Mouse (Mus musculus): ENCODE results near the gene Runx1. TPM values are rescaled to one million over a fixed set of nuclear protein-coding genes. Genes with fewer than 3 reads are reported as not detected.

Runx1 gene
- polyA plus RNA-seq, 1 experiment from 2014 or later = 0.59 TPM

GRCm38 (mm10) chr16:92739071-92739793 is 86.7 kb downstream of the Runx1 start:
- no peak overlapping the region for H3K9ac ChIP-seq (ENCODE audit: low read depth, low read length)
- no peak overlapping the region for H3K27ac ChIP-seq (ENCODE audit: low read length)
- H3K36me3 ChIP-seq (ENCODE audit: control insufficient read depth, insufficient read depth, low read length) = no peaks in the 10 kb centered on the region
- 83% methylated on average over 7 of the region's 7 CpGs for WGBS
- no peaks in the 10 kb centered on the region for H3K9me3 ChIP-seq (replicated peaks; ENCODE audit: control insufficient read depth, low read length, poor library complexity, severe bottlenecking)
- no peak for ATAC-seq
- H3K4me2 ChIP-seq (ENCODE audit: low read length) = no peak overlapping the region
- no peaks in the 10 kb centered on the region for H3K27me3 ChIP-seq (ENCODE audit: control insufficient read depth, insufficient read depth, low read depth, low read length)
- H3K4me1 ChIP-seq (ENCODE audit: control insufficient read depth, insufficient read depth, low read length) = no peaks in the 10 kb centered on the region
- no peak overlapping the region for H3K4me3 ChIP-seq (ENCODE audit: low read depth, low read length)

GRCm38 (mm10) chr16:92738476-92739010 is 87.4 kb downstream of the Runx1 start:
- no peak for ATAC-seq
- Histone ChIP-seq H3K36me3 (ENCODE audit: control insufficient read depth, insufficient read depth, low read length) (no peaks in the 10 kb centered on the region), H3K4me1 (ENCODE audit: control insufficient read depth, insufficient read depth, low read length) (no peaks in the 10 kb centered on the region), H3K9me3 (replicated peaks; ENCODE audit: control insufficient read depth, low read length, poor library complexity, severe bottlenecking) (no peaks in the 10 kb centered on the region), H3K27me3 (ENCODE audit: control insufficient read depth, insufficient read depth, low read depth, low read length) (no peaks in the 10 kb centered on the region), H3K9ac (ENCODE audit: low read depth, low read length) (no peak overlapping the region), H3K4me3 (ENCODE audit: low read depth, low read length) (no peak overlapping the region), H3K27ac (ENCODE audit: low read length) (no peak overlapping the region), H3K4me2 (ENCODE audit: low read length) (no peak overlapping the region)
- 81% methylated on average over 11 of the region's 11 CpGs for WGBS

- WGBS = 93% methylated on average over 9 of the region's 9 CpGs
Observed at GRCm38 (mm10) chr16:92726870-92727269, 99.1 kb downstream of the Runx1 start.

DNA sequence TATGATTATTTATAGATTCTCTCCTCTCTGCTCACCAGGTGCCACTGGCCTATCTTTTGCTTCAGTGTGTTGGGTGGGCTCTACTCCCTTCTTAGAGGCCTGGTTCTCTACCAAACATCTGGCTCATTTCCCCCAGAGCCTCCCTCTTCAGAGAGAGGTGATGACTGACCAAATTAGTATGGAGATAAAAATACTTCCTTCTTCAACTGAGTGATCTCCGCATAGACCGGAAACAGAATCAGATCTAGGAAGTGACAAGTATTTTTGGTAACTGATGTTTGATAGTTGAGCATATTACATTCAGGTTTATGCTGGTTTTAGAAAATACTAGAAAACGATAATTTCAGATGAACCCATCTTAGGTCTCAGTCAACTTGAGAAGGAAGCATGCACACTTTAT is 101.4 kb downstream of the Runx1 start:
- no peaks in the 10 kb centered on the region for H3K36me3 ChIP-seq (ENCODE audit: control insufficient read depth, insufficient read depth, low read length)
- H3K4me1 ChIP-seq (ENCODE audit: control insufficient read depth, insufficient read depth, low read length) = peaks cover 3% of the 10 kb centered on the region; the same call in 1 of the 2 replicates
- WGBS = 95% methylated on average over 3 of the region's 3 CpGs
- no peak for ATAC-seq
- no peak overlapping the region for H3K27ac ChIP-seq (ENCODE audit: low read length)
- H3K27me3 ChIP-seq (ENCODE audit: control insufficient read depth, insufficient read depth, low read depth, low read length) = no peaks in the 10 kb centered on the region
- H3K9ac ChIP-seq (ENCODE audit: low read depth, low read length) = no peak overlapping the region
- H3K4me3 ChIP-seq (ENCODE audit: low read depth, low read length) = no peak overlapping the region
- H3K9me3 ChIP-seq (replicated peaks; ENCODE audit: control insufficient read depth, low read length, poor library complexity, severe bottlenecking) = no peaks in the 10 kb centered on the region
- H3K4me2 ChIP-seq (ENCODE audit: low read length) = no peak overlapping the region

More at GRCm38 (mm10) chr16:92726870-92727269, 99.1 kb downstream of the Runx1 start:
- Histone ChIP-seq H3K4me3 (ENCODE audit: low read depth, low read length) (no peak overlapping the region), H3K4me2 (ENCODE audit: low read length) (no peak overlapping the region), H3K27me3 (ENCODE audit: control insufficient read depth, insufficient read depth, low read depth, low read length) (no peaks in the 10 kb centered on the region), H3K9ac (ENCODE audit: low read depth, low read length) (no peak overlapping the region), H3K9me3 (replicated peaks; ENCODE audit: control insufficient read depth, low read length, poor library complexity, severe bottlenecking) (no peaks in the 10 kb centered on the region), H3K27ac (ENCODE audit: low read length) (no peak overlapping the region), H3K4me1 (ENCODE audit: control insufficient read depth, insufficient read depth, low read length) (no peaks in the 10 kb centered on the region; the same call in 1 of the 2 replicates), H3K36me3 (ENCODE audit: control insufficient read depth, insufficient read depth, low read length) (no peaks in the 10 kb centered on the region)
- no peak for ATAC-seq

DNA sequence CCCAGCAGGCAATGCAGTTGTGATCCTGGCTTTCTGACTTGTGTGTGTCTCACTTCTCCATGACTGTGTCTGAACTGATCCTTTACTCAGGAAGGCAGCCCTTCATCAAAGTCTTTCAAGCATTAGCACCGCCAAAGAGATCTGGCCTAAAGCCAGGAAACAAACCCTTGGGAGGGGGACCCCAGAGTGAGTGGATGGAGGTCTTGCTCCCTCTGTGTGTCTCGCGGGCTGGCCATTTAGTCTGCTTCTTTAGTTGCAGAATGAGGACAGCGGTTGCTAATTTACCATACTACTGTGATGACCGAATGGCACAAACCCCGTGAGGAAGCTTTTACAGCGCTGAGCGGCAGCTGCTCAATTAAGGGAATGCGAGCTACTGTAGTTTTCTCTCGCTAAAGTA is 105.3 kb downstream of the Runx1 start:
- no peaks in the 10 kb centered on the region for H3K36me3 ChIP-seq (ENCODE audit: control insufficient read depth, insufficient read depth, low read length)
- H3K4me1 ChIP-seq (ENCODE audit: control insufficient read depth, insufficient read depth, low read length) = peaks cover 3% of the 10 kb centered on the region; the same call in 1 of the 2 replicates
- no peaks in the 10 kb centered on the region for H3K9me3 ChIP-seq (replicated peaks; ENCODE audit: control insufficient read depth, low read length, poor library complexity, severe bottlenecking)
- no peak overlapping the region for H3K4me3 ChIP-seq (ENCODE audit: low read depth, low read length)
- no peak overlapping the region for H3K9ac ChIP-seq (ENCODE audit: low read depth, low read length)
- ATAC-seq = no peak
- no peak overlapping the region for H3K27ac ChIP-seq (ENCODE audit: low read length)
- no peak overlapping the region for H3K4me2 ChIP-seq (ENCODE audit: low read length)
- H3K27me3 ChIP-seq (ENCODE audit: control insufficient read depth, insufficient read depth, low read depth, low read length) = no peaks in the 10 kb centered on the region
- WGBS = 29% methylated on average over 10 of the region's 10 CpGs

DNA sequence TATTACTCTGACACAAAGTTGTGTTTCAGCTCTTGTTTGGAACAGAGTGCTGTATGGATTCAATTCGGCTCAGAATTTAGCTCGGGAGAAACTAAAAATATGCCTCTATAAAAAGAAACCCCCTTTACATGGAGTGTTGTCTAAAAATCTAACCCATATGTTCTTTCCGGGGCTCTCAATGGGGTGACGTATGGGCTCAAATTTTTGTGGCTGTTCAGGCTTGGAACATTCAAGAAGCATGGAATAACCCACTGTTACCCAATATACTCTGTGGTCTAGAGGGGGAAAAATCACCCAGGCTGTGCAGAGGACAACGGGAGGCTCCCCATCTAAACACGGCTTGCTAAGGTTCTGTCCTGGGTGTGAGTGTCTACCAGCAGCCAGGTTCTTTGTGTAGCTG is 106.2 kb downstream of the Runx1 start:
- no peak for ATAC-seq
- 92% methylated on average over 6 of the region's 6 CpGs for WGBS
- no peak overlapping the region for H3K9ac ChIP-seq (ENCODE audit: low read depth, low read length)

GRCm38 (mm10) chr16:92715599-92716483 is 110.1 kb downstream of the Runx1 start:
- Histone ChIP-seq H3K9me3 (replicated peaks; ENCODE audit: control insufficient read depth, low read length, poor library complexity, severe bottlenecking) (no peaks in the 10 kb centered on the region), H3K27me3 (ENCODE audit: control insufficient read depth, insufficient read depth, low read depth, low read length) (no peaks in the 10 kb centered on the region), H3K9ac (ENCODE audit: low read depth, low read length) (no peak overlapping the region), H3K4me2 (ENCODE audit: low read length) (no peak overlapping the region), H3K4me3 (ENCODE audit: low read depth, low read length) (no peak overlapping the region), H3K36me3 (ENCODE audit: control insufficient read depth, insufficient read depth, low read length) (no peaks in the 10 kb centered on the region), H3K27ac (ENCODE audit: low read length) (no peak overlapping the region), H3K4me1 (ENCODE audit: control insufficient read depth, insufficient read depth, low read length) (peaks cover 3% of the 10 kb centered on the region; the same call in 1 of the 2 replicates)
- ATAC-seq = no peak
- WGBS = 34% methylated on average over 15 of the region's 15 CpGs

More for the DNA sequence above, 106.2 kb downstream of the Runx1 start:
- peaks cover 3% of the 10 kb centered on the region; the same call in 1 of the 2 replicates for H3K4me1 ChIP-seq (ENCODE audit: control insufficient read depth, insufficient read depth, low read length)
- no peak overlapping the region for H3K27ac ChIP-seq (ENCODE audit: low read length)
- no peaks in the 10 kb centered on the region for H3K27me3 ChIP-seq (ENCODE audit: control insufficient read depth, insufficient read depth, low read depth, low read length)
- no peak overlapping the region for H3K4me2 ChIP-seq (ENCODE audit: low read length)
- H3K4me3 ChIP-seq (ENCODE audit: low read depth, low read length) = no peak overlapping the region
- no peaks in the 10 kb centered on the region for H3K36me3 ChIP-seq (ENCODE audit: control insufficient read depth, insufficient read depth, low read length)
- no peaks in the 10 kb centered on the region for H3K9me3 ChIP-seq (replicated peaks; ENCODE audit: control insufficient read depth, low read length, poor library complexity, severe bottlenecking)

GRCm38 (mm10) chr16:92710161-92710560 is 115.8 kb downstream of the Runx1 start:
- Histone ChIP-seq H3K9ac (ENCODE audit: low read depth, low read length) (no peak overlapping the region), H3K27ac (ENCODE audit: low read length) (no peak overlapping the region), H3K4me3 (ENCODE audit: low read depth, low read length) (no peak overlapping the region), H3K27me3 (ENCODE audit: control insufficient read depth, insufficient read depth, low read depth, low read length) (no peaks in the 10 kb centered on the region), H3K4me1 (ENCODE audit: control insufficient read depth, insufficient read depth, low read length) (no peaks in the 10 kb centered on the region), H3K4me2 (ENCODE audit: low read length) (no peak overlapping the region), H3K9me3 (replicated peaks; ENCODE audit: control insufficient read depth, low read length, poor library complexity, severe bottlenecking) (no peaks in the 10 kb centered on the region), H3K36me3 (ENCODE audit: control insufficient read depth, insufficient read depth, low read length) (no peaks in the 10 kb centered on the region)
- 28% methylated on average over 1 of the region's 1 CpGs for WGBS
- no peak for ATAC-seq
